Mouse (Mus musculus) heart, embryonic 16.5 days (tissue): Measurements from ENCODE around the gene Ccdc146. TPM values are rescaled to one million over a fixed set of nuclear protein-coding genes. Genes with fewer than 3 reads are reported as not detected.

ENCODE experiments used
- ATAC-seq: fragments of 200-750 bp; cut with Nextera tagmentation; replicated peaks from 2 replicates; pipeline ENCODE4 v1.8.0; 2017; ENCODE audit warnings: moderate number of reproducible peaks; ENCODE audit not compliant: insufficient read depth, low FRiP score; ENCODE audit errors: extremely low read depth
- H3K27ac ChIP-seq: fragments of 300-500 bp; sonication (generic); 2 replicates; pipeline ENCODE4 v1.5.1; 2014; ENCODE audit warnings: mild to moderate bottlenecking, low read length, control low read depth, moderate library complexity
- H3K27me3 ChIP-seq: fragments of 300-500 bp; sonication (generic); 2 replicates; pipeline ENCODE4 v1.6.1; 2014; ENCODE audit warnings: low read length, mixed read lengths; ENCODE audit not compliant: control insufficient read depth, insufficient read depth
- H3K36me3 ChIP-seq: fragments of 300-500 bp; sonication (generic); 2 replicates; pipeline ENCODE4 v1.6.1; 2014; ENCODE audit not compliant: control insufficient read depth, insufficient read depth
- H3K4me1 ChIP-seq: fragments of 300-500 bp; sonication (generic); 2 replicates; pipeline ENCODE4 v1.6.1; 2014; ENCODE audit warnings: low read length, mixed read lengths; ENCODE audit not compliant: control insufficient read depth, insufficient read depth
- H3K4me2 ChIP-seq: fragments of 300-500 bp; sonication (generic); 2 replicates; pipeline ENCODE4 v1.6.1; 2014; ENCODE audit warnings: low read depth, mild to moderate bottlenecking, control low read depth, low read length
- H3K4me3 ChIP-seq: fragments of 300-500 bp; sonication (generic); 2 replicates; pipeline ENCODE4 v1.5.1; 2014; ENCODE audit warnings: mild to moderate bottlenecking, control low read depth, low read length
- H3K9ac ChIP-seq: fragments of 300-500 bp; sonication (generic); 2 replicates; pipeline ENCODE4 v1.6.1; 2014; ENCODE audit warnings: low read length, control low read depth
- H3K9me3 ChIP-seq: fragments of 300-500 bp; sonication (generic); replicated peaks from 2 replicates; pipeline ENCODE4 v1.6.1; 2016; ENCODE audit warnings: low read length; ENCODE audit not compliant: control insufficient read depth
- WGBS: fragments of 180-500 bp; shearing (Covaris S2); extraction: QIAGEN DNeasy Blood & Tissue Kit; methylation state at CpG from one replicate; pipeline ENCODE4 v1.1.7; 2014; 5-methylcytosine and 5-hydroxymethylcytosine counted together
- polyA plus RNA-seq: library from polyadenylated mRNA; unstranded; fragments of >200 nt; fragmentation: Nextera tagmentation; extraction: Ambion mirVana; gene quantifications from 2 replicates; pipeline ENCODE4 v1.2.1, GENCODE M21; 2015

Gene Ccdc146
- polyA plus RNA-seq, 1 experiment from 2014 or later: 3.1 TPM

GRCm38 (mm10) chr5:21381986-21382385 is 42.5 kb downstream of the Ccdc146 start:
- Histone ChIP-seq H3K9ac (no peak overlapping the region), H3K36me3 (no peaks in the 10 kb centered on the region), H3K4me3 (no peak overlapping the region), H3K27me3 (no peaks in the 10 kb centered on the region), H3K9me3 (no peaks in the 10 kb centered on the region), H3K27ac (no peak overlapping the region), H3K4me1 (peaks cover 18% of the 10 kb centered on the region), H3K4me2 (no peak overlapping the region)
- no peak for ATAC-seq
- WGBS: 45% methylated on average over 6 of the region's 6 CpGs

GRCm38 (mm10) chr5:21378397-21378796 is 46.1 kb downstream of the Ccdc146 start:
- Histone ChIP-seq H3K9ac (no peak overlapping the region), H3K4me1 (peaks cover 12% of the 10 kb centered on the region), H3K4me2 (no peak overlapping the region), H3K4me3 (no peak overlapping the region), H3K36me3 (0 out of 2 replicates have a peak, but pooled peaks cover 2% of the 10 kb centered on the region), H3K27me3 (no peaks in the 10 kb centered on the region), H3K27ac (no peak overlapping the region), H3K9me3 (no peaks in the 10 kb centered on the region)
- no peak for ATAC-seq
- 60% methylated on average over 2 of the region's 2 CpGs for WGBS

- Histone ChIP-seq H3K9ac (no peak overlapping the region), H3K4me2 (no peak overlapping the region), H3K9me3 (no peaks in the 10 kb centered on the region), H3K27me3 (no peaks in the 10 kb centered on the region), H3K4me3 (no peak overlapping the region), H3K4me1 (peaks cover 2% of the 10 kb centered on the region), H3K27ac (no peak overlapping the region), H3K36me3 (0 out of 2 replicates have a peak, but pooled peaks cover 2% of the 10 kb centered on the region)
- 58% methylated on average over 4 of the region's 4 CpGs for WGBS
- ATAC-seq: no peak
Measured at GRCm38 (mm10) chr5:21376935-21377334, 47.5 kb downstream of the Ccdc146 start.

- peaks cover 6% of the 10 kb centered on the region for H3K4me1 ChIP-seq
- 0 out of 2 replicates have a peak, but pooled peaks cover 2% of the 10 kb centered on the region for H3K36me3 ChIP-seq
- WGBS: 45% methylated on average over 7 of the region's 7 CpGs
- peak overlapping the region; percentile 72 for H3K27ac ChIP-seq
- no peak for ATAC-seq
- H3K4me3 ChIP-seq: peak overlapping the region; percentile 64
- no peaks in the 10 kb centered on the region for H3K9me3 ChIP-seq
- H3K4me2 ChIP-seq: peak overlapping the region; percentile 79
- H3K9ac ChIP-seq: peak overlapping the region; percentile 79
- no peaks in the 10 kb centered on the region for H3K27me3 ChIP-seq
Measured at GRCm38 (mm10) chr5:21373180-21373518, 51.3 kb downstream of the Ccdc146 start.

- ATAC-seq: peak; percentile 91
- Histone ChIP-seq H3K4me3 (peak within 1 kb of the TSS; percentile 64), H3K27me3 (no peaks in the 10 kb centered on the region), H3K36me3 (0 out of 2 replicates have a peak, but pooled peaks cover 2% of the 10 kb centered on the region), H3K9me3 (no peaks in the 10 kb centered on the region), H3K27ac (peak within 1 kb of the TSS; percentile 72), H3K4me1 (peaks cover 6% of the 10 kb centered on the region), H3K9ac (peak within 1 kb of the TSS; percentile 79), H3K4me2 (peak within 1 kb of the TSS; percentile 79)
- WGBS: 3% methylated on average over 31 of the region's 31 CpGs
Measured at GRCm38 (mm10) chr5:21372493-21373179, 51.8 kb downstream of the Ccdc146 start, which contains the start of gene Fgl2. Gene Fgl2 (plus strand): TSS chr5:21372642.

- Histone ChIP-seq H3K36me3 (0 out of 2 replicates have a peak, but pooled peaks cover 2% of the 10 kb centered on the region), H3K4me2 (peak overlapping the region; percentile 79), H3K4me3 (peak overlapping the region; percentile 64), H3K9me3 (no peaks in the 10 kb centered on the region), H3K4me1 (peaks cover 6% of the 10 kb centered on the region), H3K9ac (peak overlapping the region; percentile 79), H3K27me3 (no peaks in the 10 kb centered on the region), H3K27ac (peak overlapping the region; percentile 72)
- 43% methylated on average over 5 of the region's 5 CpGs for WGBS
- ATAC-seq: no peak
Measured at GRCm38 (mm10) chr5:21371920-21372319, 52.6 kb downstream of the Ccdc146 start.

GRCm38 (mm10) chr5:21370218-21370947 is 54.1 kb downstream of the Ccdc146 start:
- Histone ChIP-seq H3K36me3 (no peaks in the 10 kb centered on the region), H3K9ac (no peak overlapping the region), H3K27ac (no peak overlapping the region), H3K4me2 (no peak overlapping the region), H3K9me3 (no peaks in the 10 kb centered on the region), H3K4me3 (no peak overlapping the region), H3K4me1 (peaks cover 6% of the 10 kb centered on the region), H3K27me3 (no peaks in the 10 kb centered on the region)
- WGBS: 83% methylated on average over 5 of the region's 5 CpGs
- ATAC-seq: no peak

- no peaks in the 10 kb centered on the region for H3K9me3 ChIP-seq
- 54% methylated on average over 2 of the region's 2 CpGs for WGBS
- no peak overlapping the region for H3K4me3 ChIP-seq
- ATAC-seq: no peak
- no peak overlapping the region for H3K4me2 ChIP-seq
- peaks cover 6% of the 10 kb centered on the region for H3K4me1 ChIP-seq
- H3K27me3 ChIP-seq: no peaks in the 10 kb centered on the region
- H3K9ac ChIP-seq: no peak overlapping the region
- no peak overlapping the region for H3K27ac ChIP-seq
- H3K36me3 ChIP-seq: no peaks in the 10 kb centered on the region
Measured at GRCm38 (mm10) chr5:21367514-21367913, 57.0 kb downstream of the Ccdc146 start.
